Mouse (Mus musculus) liver, embryonic 13.5 days (tissue): ENCODE measurements around the gene Lrrfip2. TPM values are rescaled to one million over a fixed set of nuclear protein-coding genes. Genes with fewer than 3 reads are reported as not detected.

Experiments used
- ATAC-seq: fragments of 200-750 bp; cut with Nextera tagmentation; 2 replicates; pipeline ENCODE4 v1.8.0; 2017; ENCODE audit warnings: low read depth, mild to moderate bottlenecking, moderate number of reproducible peaks, moderate library complexity
- DNase-seq: peaks from one replicate; pipeline ENCODE4 v3.0.0; 2022
- H3K27ac ChIP-seq: fragments of 300-500 bp; sonication (generic); 2 replicates; pipeline ENCODE4 v1.5.1; 2015; ENCODE audit warnings: moderate library complexity, mild to moderate bottlenecking, inconsistent platforms
- H3K27me3 ChIP-seq: fragments of 300-500 bp; sonication (generic); 2 replicates; pipeline ENCODE4 v1.6.1; 2015; ENCODE audit warnings: mild to moderate bottlenecking, inconsistent platforms
- H3K36me3 ChIP-seq: fragments of 300-500 bp; sonication (generic); 2 replicates; pipeline ENCODE4 v1.6.1; 2015; ENCODE audit warnings: mild to moderate bottlenecking, inconsistent platforms
- H3K4me1 ChIP-seq: fragments of 300-500 bp; sonication (generic); replicated peaks from 2 replicates; pipeline ENCODE4 v1.6.1; 2015; ENCODE audit warnings: inconsistent platforms
- H3K4me2 ChIP-seq: fragments of 300-500 bp; sonication (generic); 2 replicates; pipeline ENCODE4 v1.6.1; 2015; ENCODE audit warnings: inconsistent platforms, mild to moderate bottlenecking, moderate library complexity
- H3K4me3 ChIP-seq: fragments of 300-500 bp; sonication (generic); replicated peaks from 2 replicates; pipeline ENCODE4 v1.5.1; 2015; ENCODE audit warnings: mild to moderate bottlenecking, inconsistent platforms
- H3K9ac ChIP-seq: fragments of 300-500 bp; sonication (generic); 2 replicates; pipeline ENCODE4 v1.6.1; 2015; ENCODE audit warnings: mild to moderate bottlenecking, inconsistent platforms
- H3K9me3 ChIP-seq: fragments of 300-500 bp; sonication (generic); replicated peaks from 2 replicates; pipeline ENCODE4 v1.6.1; 2016; ENCODE audit warnings: inconsistent platforms
- WGBS: fragments of 180-500 bp; shearing (Covaris S2); methylation state at CpG from one replicate; pipeline ENCODE4 v1.1.7; 2015; ENCODE audit not compliant: insufficient replicate concordance; 5-methylcytosine and 5-hydroxymethylcytosine counted together
- polyA plus RNA-seq: library from polyadenylated mRNA; unstranded; fragments of >200 nt; fragmentation: Nextera tagmentation; extraction: Ambion mirVana; gene quantifications from 2 replicates; pipeline ENCODE4 v1.2.1, GENCODE M21; 2015

The Lrrfip2 gene
- polyA plus RNA-seq, 1 experiment from 2014 or later = 20.8 TPM

DNA sequence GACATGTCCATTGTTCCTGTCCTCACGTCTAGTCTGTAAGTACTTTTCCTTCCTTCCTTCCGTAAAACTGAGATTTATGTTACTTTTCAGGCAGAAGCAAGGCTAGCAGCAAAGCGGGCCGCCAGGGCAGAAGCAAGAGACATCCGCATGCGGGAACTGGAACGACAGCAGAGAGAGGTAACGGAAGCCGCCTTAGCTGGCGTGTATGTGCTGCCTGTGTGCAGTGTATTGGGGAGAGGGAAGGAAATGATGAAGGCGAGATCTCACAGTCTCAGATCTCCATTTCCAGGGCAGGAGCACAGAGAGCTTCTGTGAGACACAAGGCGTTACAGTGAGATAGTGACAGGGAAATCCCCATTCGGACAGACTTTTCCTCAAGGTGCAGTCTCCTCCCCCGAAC lies 43.8 kb downstream of the Lrrfip2 start:
- WGBS = 65% methylated on average over 14 of the region's 14 CpGs
- ATAC-seq = no peak
- no peak overlapping the region for H3K4me3 ChIP-seq
- no peak overlapping the region for H3K4me2 ChIP-seq
- peaks cover 6% of the 10 kb centered on the region; the same call in 1 of the 2 replicates for H3K36me3 ChIP-seq
- no peak overlapping the region for H3K9ac ChIP-seq
- no peak overlapping the region for H3K27ac ChIP-seq
- no peaks in the 10 kb centered on the region for H3K27me3 ChIP-seq
- DNase-seq = no peak
- peaks cover 3% of the 10 kb centered on the region for H3K4me1 ChIP-seq
- H3K9me3 ChIP-seq = no peaks in the 10 kb centered on the region

DNA sequence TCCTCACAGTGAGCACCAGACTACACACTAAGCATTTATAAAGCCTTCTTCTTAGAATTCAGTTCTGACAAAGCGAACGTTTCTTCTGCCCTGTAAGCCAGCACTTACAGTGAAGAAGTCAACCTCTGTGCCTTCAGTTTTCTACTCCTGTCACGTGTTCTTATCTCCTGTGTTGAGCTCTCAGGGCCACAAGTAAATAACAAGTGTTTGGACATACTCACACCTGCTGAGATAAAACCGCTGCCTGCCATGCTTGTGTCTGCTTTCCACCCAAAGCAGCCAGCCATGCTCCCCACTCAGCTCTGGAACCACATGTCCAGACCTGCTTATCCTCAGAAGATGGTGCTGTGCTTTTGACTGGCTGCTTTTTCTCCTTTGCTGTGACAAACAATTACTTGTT lies 49.2 kb downstream of the Lrrfip2 start:
- no peaks in the 10 kb centered on the region for H3K27me3 ChIP-seq
- no peak overlapping the region for H3K9ac ChIP-seq
- H3K4me1 ChIP-seq = peaks cover 15% of the 10 kb centered on the region
- no peaks in the 10 kb centered on the region for H3K9me3 ChIP-seq
- WGBS = 38% methylated on average over 4 of the region's 4 CpGs
- H3K4me2 ChIP-seq = no peak overlapping the region
- ATAC-seq (peak; percentile 36; the same call in 1 of the 2 replicates), DNase-seq (no peak)
- no peak overlapping the region for H3K4me3 ChIP-seq
- H3K36me3 ChIP-seq = peaks cover 6% of the 10 kb centered on the region; the same call in 1 of the 2 replicates
- no peak overlapping the region for H3K27ac ChIP-seq

DNA sequence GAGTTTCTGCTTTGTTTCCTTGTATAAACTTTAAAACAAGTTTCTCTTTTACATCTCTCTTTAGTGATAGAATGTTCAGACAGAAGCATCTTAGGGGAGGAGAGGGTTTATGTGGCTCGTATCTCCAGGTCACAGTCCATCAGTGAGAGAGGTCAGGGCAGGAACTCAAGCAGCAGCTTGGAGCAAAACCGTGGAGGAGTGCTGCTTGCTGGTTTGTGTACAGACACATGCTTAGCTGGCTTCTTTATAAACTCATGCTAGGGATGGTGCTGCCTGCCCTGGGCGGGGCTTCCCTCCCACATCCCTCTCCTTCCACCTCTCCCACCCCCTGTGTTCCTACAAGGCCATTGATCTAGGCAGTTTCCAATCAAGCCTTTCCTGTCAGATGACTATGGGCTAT lies 53.0 kb downstream of the Lrrfip2 start:
- WGBS = 53% methylated on average over 3 of the region's 3 CpGs
- DNase-seq = no peak

DNA sequence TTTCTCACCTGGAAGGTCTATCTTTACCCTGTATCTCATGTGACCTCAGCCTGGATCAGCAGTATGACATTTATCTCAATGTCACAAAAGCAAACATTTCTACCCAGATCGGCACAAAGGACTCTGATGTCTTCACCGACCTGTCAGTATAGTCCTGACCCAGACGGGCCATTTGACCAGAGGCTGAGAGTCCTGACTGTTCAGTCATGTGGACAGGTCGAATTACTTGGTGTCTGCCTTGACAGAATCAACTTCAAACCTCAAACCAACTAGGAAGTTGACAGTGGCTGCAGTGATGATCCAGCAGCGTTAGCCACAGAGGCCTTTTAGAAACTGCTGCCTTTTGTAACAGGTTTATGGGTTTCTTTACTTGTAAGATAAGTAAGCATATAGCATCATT lies 56.7 kb downstream of the Lrrfip2 start:
- H3K27me3 ChIP-seq = no peaks in the 10 kb centered on the region
- H3K27ac ChIP-seq = no peak overlapping the region
- no peak overlapping the region for H3K9ac ChIP-seq
- WGBS = 52% methylated on average over 5 of the region's 5 CpGs
- DNase-seq = no peak
- no peak overlapping the region for H3K4me3 ChIP-seq
- H3K36me3 ChIP-seq = no peaks in the 10 kb centered on the region
- H3K9me3 ChIP-seq = no peaks in the 10 kb centered on the region
- H3K4me2 ChIP-seq = no peak overlapping the region
- 0 out of 2 replicates have a peak, but pooled peaks cover 4% of the 10 kb centered on the region for H3K4me1 ChIP-seq
- no peak for ATAC-seq

More for the DNA sequence above, 53.0 kb downstream of the Lrrfip2 start:
- Histone ChIP-seq H3K4me3 (no peak overlapping the region), H3K9ac (no peak overlapping the region), H3K9me3 (no peaks in the 10 kb centered on the region), H3K4me2 (no peak overlapping the region), H3K27me3 (no peaks in the 10 kb centered on the region), H3K27ac (no peak overlapping the region), H3K36me3 (no peaks in the 10 kb centered on the region), H3K4me1 (peaks cover 15% of the 10 kb centered on the region)
- ATAC-seq = no peak

DNA sequence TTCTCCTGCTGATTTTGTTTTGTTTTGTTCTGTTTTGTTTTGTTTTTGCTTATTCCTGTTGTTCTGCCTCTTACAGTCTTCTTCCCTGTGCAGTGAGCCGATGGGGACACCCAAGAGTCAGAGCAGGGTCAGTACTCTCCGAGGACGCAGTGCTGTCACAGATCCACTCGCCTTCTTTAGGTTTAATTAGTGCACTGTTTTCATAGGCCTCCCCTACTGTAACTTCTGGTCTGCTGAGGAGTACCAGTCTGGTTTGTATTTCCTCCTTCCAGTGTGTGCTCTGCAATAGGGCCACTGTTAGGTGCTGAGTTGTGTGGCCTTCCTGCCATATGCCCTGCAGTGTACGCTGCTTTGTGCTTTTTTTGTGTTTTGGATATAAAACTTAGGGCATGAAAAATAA lies 61.6 kb downstream of the Lrrfip2 start:
- no peak overlapping the region for H3K4me2 ChIP-seq
- no peak for ATAC-seq
- DNase-seq = no peak
- no peaks in the 10 kb centered on the region for H3K9me3 ChIP-seq
- H3K4me1 ChIP-seq = no peaks in the 10 kb centered on the region
- no peak overlapping the region for H3K27ac ChIP-seq
- no peak overlapping the region for H3K9ac ChIP-seq
- H3K27me3 ChIP-seq = no peaks in the 10 kb centered on the region
- no peaks in the 10 kb centered on the region for H3K36me3 ChIP-seq
- 83% methylated on average over 5 of the region's 5 CpGs for WGBS
- H3K4me3 ChIP-seq = no peak overlapping the region

DNA sequence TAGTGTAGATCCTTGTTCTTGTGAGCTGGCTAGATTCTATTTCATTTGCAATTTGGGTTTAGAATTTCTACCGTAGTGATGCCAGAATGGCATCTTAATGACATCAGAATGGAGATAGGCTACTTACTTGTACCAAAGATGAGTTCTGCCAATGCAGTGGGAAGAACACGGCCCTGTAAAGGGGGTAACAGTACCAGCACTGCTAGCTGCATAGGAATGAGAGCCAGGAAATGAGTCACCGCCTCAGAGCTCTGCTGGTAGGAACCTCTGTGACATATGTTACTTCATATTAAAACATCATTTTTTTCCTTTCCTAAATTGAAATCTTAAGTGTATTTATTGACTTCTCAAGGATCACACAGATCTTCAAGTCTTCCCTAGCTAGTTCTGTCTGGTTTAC lies 64.8 kb downstream of the Lrrfip2 start:
- ATAC-seq (no peak), DNase-seq (no peak)
- no peaks in the 10 kb centered on the region for H3K36me3 ChIP-seq
- H3K9me3 ChIP-seq = no peaks in the 10 kb centered on the region
- no peak overlapping the region for H3K9ac ChIP-seq
- H3K4me3 ChIP-seq = no peak overlapping the region
- H3K4me1 ChIP-seq = no peaks in the 10 kb centered on the region
- 53% methylated on average over 3 of the region's 3 CpGs for WGBS
- H3K4me2 ChIP-seq = no peak overlapping the region
- no peaks in the 10 kb centered on the region for H3K27me3 ChIP-seq
- no peak overlapping the region for H3K27ac ChIP-seq

DNA sequence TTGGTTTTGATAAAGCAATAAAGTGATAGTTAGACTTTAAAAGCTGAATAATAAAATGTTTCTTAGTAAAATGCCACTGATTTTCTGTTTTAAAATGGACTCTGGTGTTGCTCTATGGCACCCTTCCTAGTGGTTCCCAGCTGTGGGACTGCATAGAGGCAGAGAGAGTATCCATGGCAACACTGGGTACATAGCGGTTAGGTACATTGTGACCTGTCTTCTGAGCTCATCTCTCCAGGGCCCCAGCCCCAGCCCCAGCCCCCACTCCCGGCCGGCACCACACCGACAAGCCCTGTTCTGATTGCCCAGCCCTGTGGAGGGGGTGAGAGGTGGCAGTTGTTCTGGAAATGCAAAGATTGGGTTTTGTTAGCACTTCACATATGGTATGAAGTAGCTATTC lies 67.5 kb downstream of the Lrrfip2 start:
- no peaks in the 10 kb centered on the region for H3K4me1 ChIP-seq
- no peaks in the 10 kb centered on the region for H3K9me3 ChIP-seq
- ATAC-seq (no peak; the same call in 1 of the 2 replicates), DNase-seq (no peak)
- no peak overlapping the region for H3K27ac ChIP-seq
- H3K27me3 ChIP-seq = no peaks in the 10 kb centered on the region
- H3K36me3 ChIP-seq = peaks cover 8% of the 10 kb centered on the region; the same call in 1 of the 2 replicates
- H3K4me3 ChIP-seq = no peak overlapping the region
- no peak overlapping the region for H3K4me2 ChIP-seq
- WGBS = 71% methylated on average over 4 of the region's 4 CpGs
- H3K9ac ChIP-seq = no peak overlapping the region

DNA sequence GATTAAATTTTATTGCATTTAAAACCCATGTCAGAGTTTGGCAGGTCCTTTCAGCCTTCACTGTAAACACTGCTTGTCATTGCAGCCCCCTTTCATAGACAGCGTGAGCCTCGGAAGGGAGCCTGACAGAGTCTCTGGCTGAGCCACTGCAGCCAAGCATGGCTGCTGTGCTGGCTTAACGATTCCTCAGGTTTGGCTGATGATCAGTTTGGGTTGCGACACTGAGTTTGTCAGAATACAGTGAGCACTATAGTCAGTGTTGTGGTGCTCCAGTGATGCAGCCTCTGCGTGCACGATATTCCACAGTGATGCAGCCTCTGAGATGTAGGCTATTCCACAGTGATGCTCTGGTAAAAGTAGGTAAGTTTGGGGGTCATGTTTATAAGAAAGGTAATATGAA lies 69.5 kb downstream of the Lrrfip2 start:
- H3K4me1 ChIP-seq = no peaks in the 10 kb centered on the region
- no peak for ATAC-seq
- no peak overlapping the region for H3K4me3 ChIP-seq
- WGBS = 86% methylated on average over 6 of the region's 6 CpGs
- no peak overlapping the region for H3K27ac ChIP-seq
- H3K36me3 ChIP-seq = peaks cover 12% of the 10 kb centered on the region; the same call in 1 of the 2 replicates
- no peaks in the 10 kb centered on the region for H3K27me3 ChIP-seq
- no peaks in the 10 kb centered on the region for H3K9me3 ChIP-seq
- H3K4me2 ChIP-seq = no peak overlapping the region
- DNase-seq = no peak
- H3K9ac ChIP-seq = no peak overlapping the region

DNA sequence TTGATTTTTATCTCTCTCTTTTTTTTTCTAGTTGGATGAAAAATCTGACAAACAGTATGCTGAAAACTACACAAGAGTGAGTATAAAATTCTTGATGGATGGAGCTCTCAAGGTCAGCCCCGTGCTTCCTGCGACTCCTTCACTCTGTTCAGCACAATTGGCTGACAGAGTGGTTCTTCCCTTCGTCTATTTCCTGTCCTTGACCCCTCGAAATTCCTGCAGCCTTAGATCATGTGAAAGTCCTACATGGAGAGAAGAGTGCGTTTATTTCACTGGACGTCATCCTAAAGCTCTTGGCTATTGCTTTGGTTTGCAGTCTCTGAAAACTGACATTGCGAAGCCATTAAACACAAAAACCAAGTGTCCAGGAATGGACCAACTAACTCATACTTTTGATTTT lies 71.3 kb downstream of the Lrrfip2 start:
- no peak overlapping the region for H3K4me2 ChIP-seq
- H3K4me1 ChIP-seq = no peaks in the 10 kb centered on the region
- WGBS = 73% methylated on average over 7 of the region's 7 CpGs
- no peak overlapping the region for H3K27ac ChIP-seq
- DNase-seq (no peak), ATAC-seq (no peak)
- H3K9me3 ChIP-seq = no peaks in the 10 kb centered on the region
- H3K9ac ChIP-seq = no peak overlapping the region
- peaks cover 12% of the 10 kb centered on the region; the same call in 1 of the 2 replicates for H3K36me3 ChIP-seq
- no peak overlapping the region for H3K4me3 ChIP-seq
- no peaks in the 10 kb centered on the region for H3K27me3 ChIP-seq

DNA sequence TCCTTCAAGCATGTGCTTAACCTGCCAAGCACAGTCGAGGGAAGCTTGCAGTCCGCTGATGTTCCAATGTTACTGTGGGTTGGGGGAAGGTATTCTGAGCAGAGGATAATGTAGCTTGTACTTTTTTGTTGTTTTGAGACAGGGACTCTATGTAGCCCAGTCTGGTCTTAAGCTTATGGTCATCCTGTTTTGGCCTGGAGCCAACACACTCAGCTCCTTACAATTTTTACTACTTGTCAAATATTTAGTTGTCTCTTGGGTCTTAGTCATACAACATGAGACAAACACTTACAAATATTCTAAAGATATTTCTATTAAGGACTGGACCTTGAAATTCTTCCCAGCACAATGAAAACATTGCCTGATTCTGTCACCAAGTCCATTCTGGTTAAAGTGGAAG lies 75.8 kb downstream of the Lrrfip2 start:
- no peak overlapping the region for H3K4me3 ChIP-seq
- H3K27ac ChIP-seq = no peak overlapping the region
- peaks cover 12% of the 10 kb centered on the region for H3K4me1 ChIP-seq
- ATAC-seq (no peak), DNase-seq (no peak)
- H3K27me3 ChIP-seq = no peaks in the 10 kb centered on the region
- H3K9me3 ChIP-seq = no peaks in the 10 kb centered on the region
- no peak overlapping the region for H3K4me2 ChIP-seq
- WGBS = 86% methylated on average over 2 of the region's 2 CpGs
- H3K9ac ChIP-seq = no peak overlapping the region
- peaks cover 12% of the 10 kb centered on the region; the same call in 1 of the 2 replicates for H3K36me3 ChIP-seq

DNA sequence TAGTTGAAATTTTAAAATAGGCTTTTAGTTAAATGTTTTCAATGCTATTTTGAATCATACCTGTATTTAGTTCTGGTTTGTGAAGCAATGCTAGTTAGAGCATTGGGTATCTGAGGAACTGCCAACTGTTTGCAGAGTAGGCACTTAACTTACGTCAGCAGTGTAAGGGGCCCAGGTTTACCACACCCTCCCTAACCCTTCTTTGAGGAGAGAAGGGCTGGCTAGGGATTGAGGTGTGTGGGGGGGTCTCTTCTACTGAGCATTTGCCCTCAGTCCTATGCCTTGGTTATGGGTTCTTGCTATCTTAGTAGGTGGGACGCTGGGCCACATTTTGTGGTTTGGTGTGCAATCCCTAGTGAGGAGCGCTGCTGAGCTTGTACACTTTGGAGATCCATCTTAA lies 79.7 kb downstream of the Lrrfip2 start:
- no peak overlapping the region for H3K4me3 ChIP-seq
- no peak overlapping the region for H3K9ac ChIP-seq
- DNase-seq (no peak), ATAC-seq (no peak)
- WGBS = 59% methylated on average over 3 of the region's 3 CpGs
- peaks cover 13% of the 10 kb centered on the region for H3K4me1 ChIP-seq
- no peak overlapping the region for H3K27ac ChIP-seq
- no peaks in the 10 kb centered on the region for H3K9me3 ChIP-seq
- H3K36me3 ChIP-seq = no peaks in the 10 kb centered on the region
- H3K27me3 ChIP-seq = no peaks in the 10 kb centered on the region
- no peak overlapping the region for H3K4me2 ChIP-seq

DNA sequence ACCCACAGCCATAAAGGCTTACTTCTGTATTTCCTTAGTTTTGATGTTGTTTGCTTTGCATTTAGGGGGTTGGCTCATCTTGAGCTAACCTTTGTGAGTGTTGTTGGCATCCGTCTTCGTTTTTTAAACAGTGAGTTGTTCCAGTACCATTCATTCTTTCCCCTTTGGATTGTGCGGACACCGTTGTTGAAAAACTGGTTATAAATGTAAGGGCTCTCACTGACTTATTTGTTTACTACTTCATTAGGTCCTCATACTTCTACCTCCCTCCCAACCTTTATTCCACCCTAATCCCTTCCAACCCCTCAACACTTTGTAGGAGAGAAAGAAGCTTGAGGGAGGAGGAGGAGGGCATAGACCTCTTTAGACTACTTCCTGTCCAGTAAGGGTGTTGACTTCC lies 80.3 kb downstream of the Lrrfip2 start:
- H3K4me1 ChIP-seq = peaks cover 13% of the 10 kb centered on the region
- H3K9ac ChIP-seq = no peak overlapping the region
- 85% methylated on average over 4 of the region's 4 CpGs for WGBS
- H3K36me3 ChIP-seq = no peaks in the 10 kb centered on the region
- ATAC-seq (no peak), DNase-seq (no peak)
- H3K9me3 ChIP-seq = no peaks in the 10 kb centered on the region
- no peaks in the 10 kb centered on the region for H3K27me3 ChIP-seq
- no peak overlapping the region for H3K4me3 ChIP-seq
- no peak overlapping the region for H3K4me2 ChIP-seq
- no peak overlapping the region for H3K27ac ChIP-seq
